Mouse (Mus musculus) stomach, postnatal 0 days (tissue): ENCODE measurements around the gene Camkmt. TPM values are rescaled to one million over a fixed set of nuclear protein-coding genes. Genes with fewer than 3 reads are reported as not detected.

Experiments
- ATAC-seq: fragments of 200-750 bp; cut with Nextera tagmentation; 2 replicates; pipeline ENCODE4 v1.8.0; 2017; ENCODE audit not compliant: low FRiP score, low TSS enrichment
- DNase-seq: peaks from one replicate; pipeline ENCODE4 v3.0.0-alpha.2; 2016; ENCODE audit warnings: low spot score
- H3K27ac ChIP-seq: fragments of 300-500 bp; sonication (generic); replicated peaks from 2 replicates; pipeline ENCODE4 v1.5.1; 2014; ENCODE audit warnings: mild to moderate bottlenecking, control low read depth
- H3K27me3 ChIP-seq: fragments of 300-500 bp; sonication (generic); 2 replicates; pipeline ENCODE4 v1.6.1; 2014; ENCODE audit warnings: low read length; ENCODE audit not compliant: control insufficient read depth, insufficient read depth
- H3K36me3 ChIP-seq: fragments of 300-500 bp; sonication (generic); 2 replicates; pipeline ENCODE4 v1.6.1; 2014; ENCODE audit warnings: low read length, mixed read lengths; ENCODE audit not compliant: control insufficient read depth, insufficient read depth
- H3K4me1 ChIP-seq: fragments of 300-500 bp; sonication (generic); replicated peaks from 2 replicates; pipeline ENCODE4 v1.6.1; 2014; ENCODE audit warnings: antibody characterized with exemption; ENCODE audit not compliant: control insufficient read depth, insufficient read depth
- H3K4me2 ChIP-seq: fragments of 300-500 bp; sonication (generic); replicated peaks from 2 replicates; pipeline ENCODE4 v1.6.1; 2014; ENCODE audit warnings: low read depth, mild to moderate bottlenecking, control low read depth, moderate library complexity
- H3K4me3 ChIP-seq: fragments of 300-500 bp; sonication (generic); 2 replicates; pipeline ENCODE4 v1.5.1; 2014; ENCODE audit warnings: low read depth, low read length, control low read depth
- H3K9ac ChIP-seq: fragments of 300-500 bp; sonication (generic); 2 replicates; pipeline ENCODE4 v1.6.1; 2014; ENCODE audit warnings: mild to moderate bottlenecking, low read length, control low read depth, mixed read lengths
- H3K9me3 ChIP-seq: fragments of 300-500 bp; sonication (generic); 2 replicates; pipeline ENCODE4 v1.6.1; 2016; ENCODE audit warnings: low read length; ENCODE audit not compliant: control insufficient read depth
- CTCF ChIP-seq: IDR thresholded peaks from 2 replicates; pipeline ENCODE4 v1.5.1; 2016; ENCODE audit warnings: antibody characterized with exemption, low read depth, mild to moderate bottlenecking, moderate library complexity
- EP300 ChIP-seq: optimal IDR thresholded peaks from 2 replicates; pipeline ENCODE3; 2016; ENCODE audit warnings: antibody characterized with exemption
- WGBS: fragments of 180-500 bp; shearing (Covaris S2); extraction: QIAGEN DNeasy Blood & Tissue Kit; methylation state at CpG from one replicate; pipeline ENCODE4 v1.1.7; 2014; 5-methylcytosine and 5-hydroxymethylcytosine counted together
- polyA plus RNA-seq: library from polyadenylated mRNA; unstranded; fragments of >200 nt; fragmentation: Nextera tagmentation; extraction: Ambion mirVana; gene quantifications from 2 replicates; pipeline ENCODE4 v1.2.1, GENCODE M21; 2015

Gene Camkmt
- polyA plus RNA-seq, 1 experiment from 2014 or later: 8.3 TPM

DNA sequence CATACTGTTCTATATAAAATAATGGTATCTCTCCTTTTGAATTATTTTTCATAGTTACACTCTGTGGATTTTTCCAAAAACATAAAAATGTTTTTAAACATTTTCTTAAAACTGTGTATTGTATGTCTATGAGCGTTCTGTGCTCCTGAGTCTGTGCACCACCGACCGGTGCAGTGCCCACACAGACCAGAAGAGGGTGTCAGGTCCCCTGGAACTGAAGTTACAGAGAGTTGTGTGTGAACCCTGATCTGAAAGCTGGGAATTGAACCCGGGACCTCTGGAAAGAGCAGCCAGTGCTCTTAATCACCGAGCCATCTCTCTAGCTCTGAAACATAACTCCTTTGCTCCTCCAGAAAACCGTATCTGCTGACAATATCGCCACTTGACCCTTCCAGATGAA lies 262.4 kb downstream of the Camkmt start:
- H3K36me3 ChIP-seq: no peaks in the 10 kb centered on the region
- H3K4me1 ChIP-seq: no peaks in the 10 kb centered on the region
- 86% methylated on average over 7 of the region's 7 CpGs for WGBS
- no peaks in the 10 kb centered on the region for H3K27me3 ChIP-seq
- no peak overlapping the region for H3K27ac ChIP-seq
- H3K4me3 ChIP-seq: no peak overlapping the region
- TF ChIP-seq CTCF (peak; percentile 35), EP300 (no peak)
- no peak for DNase-seq
- ATAC-seq: no peak
- no peak overlapping the region for H3K4me2 ChIP-seq
- no peaks in the 10 kb centered on the region for H3K9me3 ChIP-seq
- no peak overlapping the region for H3K9ac ChIP-seq

GRCm38 (mm10) chr17:85353191-85353590 lies 262.8 kb downstream of the Camkmt start:
- Histone ChIP-seq H3K9ac (no peak overlapping the region), H3K9me3 (no peaks in the 10 kb centered on the region), H3K4me3 (no peak overlapping the region), H3K4me1 (no peaks in the 10 kb centered on the region), H3K4me2 (no peak overlapping the region), H3K27ac (no peak overlapping the region), H3K36me3 (no peaks in the 10 kb centered on the region), H3K27me3 (no peaks in the 10 kb centered on the region)
- ATAC-seq (no peak), DNase-seq (no peak)
- TF ChIP-seq EP300: no peak
- no peak for TF ChIP-seq CTCF
- 76% methylated on average over 6 of the region's 6 CpGs for WGBS

- H3K9me3 ChIP-seq: no peaks in the 10 kb centered on the region
- no peak overlapping the region for H3K4me2 ChIP-seq
- 79% methylated on average over 10 of the region's 10 CpGs for WGBS
- H3K36me3 ChIP-seq: no peaks in the 10 kb centered on the region
- ATAC-seq: no peak
- no peaks in the 10 kb centered on the region for H3K4me1 ChIP-seq
- no peak overlapping the region for H3K27ac ChIP-seq
- DNase-seq: no peak
- no peak overlapping the region for H3K4me3 ChIP-seq
- TF ChIP-seq CTCF: no peak
- TF ChIP-seq EP300: no peak
- H3K9ac ChIP-seq: no peak overlapping the region
- no peaks in the 10 kb centered on the region for H3K27me3 ChIP-seq
These were observed 263.3 kb downstream of the Camkmt start for GRCm38 (mm10) chr17:85353636-85354035.

GRCm38 (mm10) chr17:85355356-85355755 lies 265.0 kb downstream of the Camkmt start:
- 83% methylated on average over 9 of the region's 9 CpGs for WGBS
- no peaks in the 10 kb centered on the region for H3K4me1 ChIP-seq

DNA sequence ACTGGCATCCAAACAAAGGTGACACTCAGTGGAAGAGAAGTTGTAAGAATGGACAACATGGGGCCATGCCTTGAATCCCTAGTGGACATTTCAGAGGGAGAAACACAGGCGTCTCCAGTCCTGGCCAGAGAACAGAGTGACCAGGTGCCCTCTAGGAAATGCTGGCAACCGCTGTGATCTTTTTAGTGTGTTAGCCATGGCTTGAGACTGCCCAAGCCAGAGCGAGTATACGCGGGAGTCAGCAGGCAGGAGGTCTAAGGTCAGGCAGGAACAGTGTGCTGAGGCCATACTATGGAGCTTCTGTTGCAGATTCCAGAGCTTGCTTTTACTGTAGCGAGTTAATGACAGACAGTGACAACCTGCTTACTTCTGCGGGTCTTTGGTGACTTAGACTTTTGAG lies 270.7 kb downstream of the Camkmt start:
- 85% methylated on average over 7 of the region's 7 CpGs for WGBS
- H3K4me2 ChIP-seq: no peak overlapping the region
- H3K36me3 ChIP-seq: no peaks in the 10 kb centered on the region
- no peak for DNase-seq
- H3K4me1 ChIP-seq: no peaks in the 10 kb centered on the region
- ATAC-seq: no peak
- H3K27me3 ChIP-seq: no peaks in the 10 kb centered on the region
- H3K9ac ChIP-seq: no peak overlapping the region
- TF ChIP-seq CTCF (no peak), EP300 (no peak)
- no peak overlapping the region for H3K4me3 ChIP-seq
- no peak overlapping the region for H3K27ac ChIP-seq
- H3K9me3 ChIP-seq: no peaks in the 10 kb centered on the region

More at GRCm38 (mm10) chr17:85355356-85355755, 265.0 kb downstream of the Camkmt start:
- Histone ChIP-seq H3K9me3 (no peaks in the 10 kb centered on the region), H3K27ac (no peak overlapping the region), H3K36me3 (no peaks in the 10 kb centered on the region), H3K9ac (no peak overlapping the region), H3K4me3 (no peak overlapping the region), H3K27me3 (no peaks in the 10 kb centered on the region), H3K4me2 (no peak overlapping the region)
- DNase-seq (no peak), ATAC-seq (no peak)
- TF ChIP-seq EP300 (no peak), CTCF (no peak)

GRCm38 (mm10) chr17:85367319-85367718 lies 277.0 kb downstream of the Camkmt start:
- Histone ChIP-seq H3K4me2 (no peak overlapping the region), H3K36me3 (no peaks in the 10 kb centered on the region), H3K27me3 (no peaks in the 10 kb centered on the region), H3K9ac (no peak overlapping the region), H3K27ac (no peak overlapping the region), H3K9me3 (no peaks in the 10 kb centered on the region), H3K4me1 (no peaks in the 10 kb centered on the region), H3K4me3 (no peak overlapping the region)
- no peak for TF ChIP-seq CTCF
- TF ChIP-seq EP300: no peak
- 91% methylated on average over 5 of the region's 5 CpGs for WGBS
- DNase-seq (no peak), ATAC-seq (no peak)
